Mouse (Mus musculus) heart, adult 2 months (tissue): ENCODE measurements at regions not wholly inside any gene's neighbourhood (a gene's known extent, or its start where the extent isn't known, plus 50 kb on each side); places are given as distances from the start of the nearest gene placed in this dataset.

Source experiments
- DNase-seq, 2 experiments: peaks; one replicate each; pipeline ENCODE4 v3.0.0; 2021
- H3K27ac ChIP-seq: fragments of 200-600 bp; 2 replicates; pipeline ENCODE4 v1.8.1; 2022
- H3K27me3 ChIP-seq: fragments of 200-500 bp; 2 replicates; pipeline ENCODE4 v1.6.1; 2012; ENCODE audit warnings: mild to moderate bottlenecking, low read length, inconsistent platforms, mixed read lengths; ENCODE audit not compliant: control insufficient read depth, insufficient read depth
- H3K36me3 ChIP-seq: fragments of 200-500 bp; 2 replicates; pipeline ENCODE4 v1.6.1; 2012; ENCODE audit warnings: low read length, inconsistent platforms; ENCODE audit not compliant: control insufficient read depth, insufficient read depth
- H3K4me1 ChIP-seq: fragments of 200-500 bp; 2 replicates; pipeline ENCODE4 v1.6.1; 2011; ENCODE audit warnings: low read length; ENCODE audit not compliant: control insufficient read depth, insufficient read depth
- H3K4me3 ChIP-seq: fragments of 200-600 bp; 2 replicates; pipeline ENCODE4 v1.8.1; 2022
- H3K79me2 ChIP-seq: fragments of 200-500 bp; replicated peaks from 2 replicates; pipeline ENCODE4 v1.6.1; 2012; ENCODE audit warnings: mild to moderate bottlenecking, inconsistent platforms, low read length, moderate library complexity, mixed read lengths; ENCODE audit not compliant: control insufficient read depth, insufficient read depth
- H3K9ac ChIP-seq: fragments of 200-500 bp; 2 replicates; pipeline ENCODE4 v1.6.1; 2012; ENCODE audit warnings: low read depth, mild to moderate bottlenecking, control low read depth, inconsistent platforms, low read length, mixed read lengths
- CTCF ChIP-seq: fragments of 200-600 bp; IDR thresholded peaks from 2 replicates; pipeline ENCODE4 v1.8.1; 2022; ENCODE audit warnings: antibody characterized with exemption, mild to moderate bottlenecking, moderate library complexity
- EP300 ChIP-seq: fragments of 200-500 bp; IDR thresholded peaks from 2 replicates; pipeline ENCODE4 v1.6.1; 2011; ENCODE audit warnings: low read depth, low read length, control low read depth; ENCODE audit not compliant: insufficient read depth
- POLR2A ChIP-seq: fragments of 200-500 bp; IDR thresholded peaks from 2 replicates; pipeline ENCODE4 v1.6.1; 2011; ENCODE audit warnings: mild to moderate bottlenecking, low read depth, low read length, control low read depth; ENCODE audit not compliant: insufficient read depth
- WGBS: fragments of 180-500 bp; shearing (Covaris S2); methylation state at CpG from one replicate; pipeline ENCODE4 v1.1.7; 2018; 5-methylcytosine and 5-hydroxymethylcytosine counted together
- intact Hi-C: fragments of 180-260 bp; cut with DNase I; formaldehyde crosslinking; loops from one replicate; pipeline ENCODE4 v1.15.1; 2025

DNA sequence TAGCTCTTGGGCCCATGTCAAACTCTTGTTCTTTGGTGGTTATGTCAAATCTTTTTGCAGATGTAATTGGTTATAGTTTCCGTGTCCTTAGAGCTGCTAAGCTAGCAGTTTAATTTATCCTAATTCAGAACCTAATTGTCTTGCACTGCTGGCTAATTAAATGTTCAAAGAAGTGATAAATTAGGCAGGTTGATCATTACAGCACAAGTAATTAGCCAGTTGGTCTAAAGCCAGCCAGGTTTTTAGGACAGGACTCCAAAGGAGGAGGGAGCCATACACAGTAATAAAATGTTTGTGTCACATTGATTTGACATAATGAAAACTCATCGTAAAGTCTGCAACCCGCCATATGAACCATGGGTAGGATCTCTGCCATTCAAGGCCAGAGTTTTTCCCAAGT, 449.3 kb upstream of the Castor2 start:
- DNase-seq, result no peak
- H3K4me1 ChIP-seq, result no peaks in the 10 kb centered on the region
- no peaks in the 10 kb centered on the region for H3K36me3 ChIP-seq
- 84% methylated on average over 3 of the region's 3 CpGs for WGBS
- no peak overlapping the region for H3K27ac ChIP-seq
- H3K79me2 ChIP-seq, result no peaks in the 10 kb centered on the region
- TF ChIP-seq EP300 (no peak), POLR2A (no peak), CTCF (no peak)
- H3K4me3 ChIP-seq, result no peak overlapping the region
- intact Hi-C loops, result loop anchor here (5.0 kb wide), 1 partner anchor 568 kb away; no protein-coding TSS in a partner anchor
- no peak overlapping the region for H3K9ac ChIP-seq
- H3K27me3 ChIP-seq, result no peaks in the 10 kb centered on the region

DNA sequence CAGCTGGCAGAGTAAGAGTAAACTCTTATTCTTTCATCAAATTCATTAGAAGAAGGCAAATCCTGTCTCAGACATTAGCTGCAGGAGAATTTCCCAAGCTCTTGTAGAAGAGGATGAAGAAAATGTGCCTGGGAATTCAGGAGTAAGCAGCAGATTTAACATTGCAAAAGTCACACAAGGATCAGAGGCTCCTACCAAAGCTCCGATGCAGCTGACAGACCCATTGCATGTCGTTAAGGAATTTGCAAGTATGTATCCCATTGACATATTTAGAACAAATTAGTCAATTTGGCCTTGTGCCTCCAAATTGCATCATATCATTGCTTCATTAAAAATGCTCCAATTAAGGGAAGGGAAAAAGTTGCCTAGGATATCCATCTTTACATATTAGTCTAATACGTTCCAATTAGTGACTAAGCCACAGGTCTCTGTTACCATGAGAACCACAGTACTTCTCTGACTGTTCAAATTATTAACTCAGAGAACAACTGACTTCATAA, 453.8 kb upstream of the Castor2 start:
- intact Hi-C loops, result no loop called here
- 80% methylated on average over 3 of the region's 3 CpGs for WGBS
- no peaks in the 10 kb centered on the region for H3K4me1 ChIP-seq
- no peaks in the 10 kb centered on the region for H3K27me3 ChIP-seq
- H3K79me2 ChIP-seq, result no peaks in the 10 kb centered on the region
- no peaks in the 10 kb centered on the region for H3K36me3 ChIP-seq
- H3K4me3 ChIP-seq, result no peak overlapping the region
- TF ChIP-seq EP300, result no peak
- no peak for TF ChIP-seq CTCF
- no peak for TF ChIP-seq POLR2A
- no peak overlapping the region for H3K27ac ChIP-seq
- no peak overlapping the region for H3K9ac ChIP-seq
- no peak for DNase-seq

DNA sequence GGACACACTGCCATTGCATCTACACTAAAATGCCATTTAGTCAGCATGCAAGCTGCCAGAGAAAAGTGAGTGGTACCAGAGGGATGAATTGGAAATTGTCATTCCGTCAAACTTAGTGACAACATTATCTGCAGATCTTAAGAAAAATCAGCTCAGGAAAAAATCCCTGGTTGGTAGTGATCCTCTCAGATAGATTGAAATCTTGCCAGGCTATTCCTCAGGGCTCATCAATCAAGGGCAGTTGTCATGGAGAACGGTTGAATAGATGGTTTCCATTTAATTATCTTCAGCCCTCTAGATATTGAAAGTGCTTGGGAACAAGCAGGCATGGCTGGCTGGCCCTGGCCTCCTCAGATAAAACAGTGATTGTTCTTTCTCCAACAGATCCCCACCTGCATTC, 456.2 kb upstream of the Castor2 start:
- Histone ChIP-seq H3K27ac (no peak overlapping the region), H3K36me3 (no peaks in the 10 kb centered on the region), H3K79me2 (no peaks in the 10 kb centered on the region), H3K4me3 (no peak overlapping the region), H3K27me3 (no peaks in the 10 kb centered on the region), H3K4me1 (no peaks in the 10 kb centered on the region), H3K9ac (no peak overlapping the region)
- DNase-seq, result no peak
- TF ChIP-seq EP300 (no peak), CTCF (no peak), POLR2A (no peak)
- intact Hi-C loops, result no loop called here
- WGBS, result 61% methylated on average over 2 of the region's 2 CpGs

DNA sequence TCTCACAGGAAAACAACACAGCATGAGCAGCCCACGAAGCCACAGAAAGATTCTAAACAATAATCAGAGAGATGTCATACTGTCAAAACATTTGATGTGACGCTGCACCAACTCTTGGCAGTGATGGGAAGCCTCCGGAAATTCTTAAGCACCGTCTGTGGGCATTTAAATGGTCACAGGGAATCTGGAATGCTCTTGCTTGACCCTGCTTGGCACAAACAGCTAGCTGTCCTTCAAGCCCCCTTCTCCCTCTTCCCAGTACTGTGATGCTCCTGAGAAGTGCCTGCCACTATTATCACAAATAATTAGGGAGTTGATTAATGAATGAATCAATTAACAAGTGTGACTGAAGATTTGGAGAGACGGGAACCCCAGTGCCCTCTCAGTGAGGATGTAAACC, 465.0 kb upstream of the Castor2 start:
- no peak overlapping the region for H3K27ac ChIP-seq
- intact Hi-C loops, result no loop called here
- no peak overlapping the region for H3K9ac ChIP-seq
- DNase-seq, result no peak
- no peaks in the 10 kb centered on the region for H3K79me2 ChIP-seq
- no peaks in the 10 kb centered on the region for H3K4me1 ChIP-seq
- no peaks in the 10 kb centered on the region for H3K27me3 ChIP-seq
- no peak for TF ChIP-seq CTCF
- no peak overlapping the region for H3K4me3 ChIP-seq
- H3K36me3 ChIP-seq, result no peaks in the 10 kb centered on the region
- 42% methylated on average over 5 of the region's 5 CpGs for WGBS

DNA sequence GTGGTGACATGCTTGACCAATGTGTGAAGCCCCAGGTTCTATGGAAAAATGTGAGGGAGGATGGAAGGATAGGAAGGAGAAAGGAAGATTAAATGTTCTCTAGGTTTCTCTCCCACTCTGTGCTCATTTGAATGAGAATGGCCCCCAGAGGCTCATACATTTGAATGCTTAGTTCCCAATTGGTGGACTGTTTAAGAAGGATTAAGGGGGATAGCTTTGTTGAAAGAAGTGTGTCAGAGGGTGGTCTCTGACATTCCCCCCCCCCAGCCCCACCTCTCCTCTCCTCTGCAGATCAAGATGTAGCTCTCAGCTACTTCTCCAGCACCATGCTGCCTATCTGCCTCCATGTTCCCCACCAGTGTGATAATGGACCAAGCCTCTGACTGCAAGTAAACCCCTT, 467.7 kb upstream of the Castor2 start:
- no peaks in the 10 kb centered on the region for H3K4me1 ChIP-seq
- no peak overlapping the region for H3K9ac ChIP-seq
- H3K36me3 ChIP-seq, result no peaks in the 10 kb centered on the region
- H3K79me2 ChIP-seq, result no peaks in the 10 kb centered on the region
- no peaks in the 10 kb centered on the region for H3K27me3 ChIP-seq
- no peak for DNase-seq
- H3K4me3 ChIP-seq, result no peak overlapping the region
- TF ChIP-seq CTCF (no peak), POLR2A (no peak), EP300 (no peak)
- H3K27ac ChIP-seq, result no peak overlapping the region
- intact Hi-C loops, result no loop called here

DNA sequence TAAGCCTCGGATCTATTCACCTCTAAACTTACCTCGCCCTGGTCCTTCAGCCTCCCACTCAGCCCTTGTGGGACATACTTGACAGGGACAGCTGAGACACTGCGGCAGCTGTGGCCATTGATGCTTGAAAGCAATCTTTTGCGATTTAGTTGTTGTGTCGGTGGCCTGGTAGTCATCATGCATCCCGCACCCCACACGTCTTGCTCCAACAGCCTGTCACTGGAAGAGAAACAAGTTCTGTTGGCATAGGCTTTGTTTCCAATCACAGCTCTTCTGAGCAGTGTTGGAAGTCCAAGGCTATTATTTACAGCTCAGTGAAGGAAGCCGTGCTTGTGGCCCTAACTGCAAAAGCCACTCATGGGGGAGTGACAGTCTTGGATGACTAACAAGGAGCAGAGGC, 480.2 kb upstream of the Castor2 start:
- no peak overlapping the region for H3K4me3 ChIP-seq
- intact Hi-C loops, result no loop called here
- TF ChIP-seq CTCF (no peak), POLR2A (no peak), EP300 (no peak)
- H3K79me2 ChIP-seq, result no peaks in the 10 kb centered on the region
- H3K9ac ChIP-seq, result no peak overlapping the region
- no peaks in the 10 kb centered on the region for H3K27me3 ChIP-seq
- H3K36me3 ChIP-seq, result no peaks in the 10 kb centered on the region
- 81% methylated on average over 8 of the region's 8 CpGs for WGBS
- DNase-seq, result no peak
- H3K27ac ChIP-seq, result no peak overlapping the region
- H3K4me1 ChIP-seq, result no peaks in the 10 kb centered on the region

DNA sequence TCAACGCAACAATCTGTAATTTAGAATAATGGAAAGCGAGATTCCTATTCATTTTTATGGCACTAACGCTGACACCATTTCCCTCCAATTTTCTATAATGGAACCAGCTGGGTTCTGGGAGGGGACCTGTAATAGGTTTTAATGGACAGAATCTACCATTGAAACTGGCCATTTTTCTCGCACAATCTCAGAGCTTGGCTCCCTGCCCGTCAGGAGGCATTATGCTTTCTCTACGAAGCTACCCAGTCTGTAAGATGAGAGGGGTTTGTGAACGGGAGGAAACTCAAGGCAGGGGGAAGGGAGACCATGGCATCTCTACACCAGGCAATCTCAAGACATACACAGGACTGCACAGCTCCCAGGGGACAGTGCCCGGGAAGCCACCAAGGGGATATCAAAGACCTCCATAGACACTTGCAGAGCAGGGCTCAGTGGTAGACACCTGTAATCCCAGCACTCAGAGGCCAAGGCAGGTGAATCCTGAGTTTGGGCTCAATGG, 498.2 kb upstream of the Castor2 start:
- Histone ChIP-seq H3K27ac (no peak overlapping the region), H3K36me3 (no peaks in the 10 kb centered on the region), H3K79me2 (no peaks in the 10 kb centered on the region), H3K9ac (no peak overlapping the region), H3K27me3 (no peaks in the 10 kb centered on the region), H3K4me1 (no peaks in the 10 kb centered on the region), H3K4me3 (no peak overlapping the region)
- intact Hi-C loops, result no loop called here
- no peak for DNase-seq
- TF ChIP-seq EP300 (no peak), CTCF (no peak), POLR2A (no peak)
- WGBS, result 64% methylated on average over 8 of the region's 8 CpGs
